Mouse (Mus musculus) liver, adult 2 months (tissue): ENCODE measurements around the gene Cmklr1. TPM values are rescaled to one million over a fixed set of nuclear protein-coding genes. Genes with fewer than 3 reads are reported as not detected.

Source experiments
- DNase-seq: peaks from one replicate; pipeline ENCODE4 v3.0.0-alpha.2; 2011; ENCODE audit warnings: low read depth, low spot score; ENCODE audit errors: extremely low read depth
- H3K27ac ChIP-seq: fragments of 200-500 bp; replicated peaks from 2 replicates; pipeline ENCODE4 v1.5.1; 2012; ENCODE audit warnings: low read depth, mild to moderate bottlenecking, control low read depth, inconsistent platforms, low read length; ENCODE audit not compliant: insufficient read depth
- H3K27me3 ChIP-seq: fragments of 200-500 bp; 2 replicates; pipeline ENCODE4 v1.6.1; 2012; ENCODE audit warnings: mild to moderate bottlenecking, moderate library complexity, low read length, inconsistent platforms; ENCODE audit not compliant: control insufficient read depth, insufficient read depth
- H3K36me3 ChIP-seq: fragments of 200-500 bp; 2 replicates; pipeline ENCODE4 v1.6.1; 2012; ENCODE audit warnings: low read length, inconsistent platforms; ENCODE audit not compliant: control insufficient read depth, insufficient read depth
- H3K4me1 ChIP-seq: fragments of 200-500 bp; 2 replicates; pipeline ENCODE4 v1.6.1; 2011; ENCODE audit warnings: low read length; ENCODE audit not compliant: control insufficient read depth, insufficient read depth
- H3K4me3 ChIP-seq: fragments of 200-500 bp; 2 replicates; pipeline ENCODE4 v1.5.1; 2011; ENCODE audit warnings: low read depth, mild to moderate bottlenecking, control low read depth, low read length, moderate library complexity; ENCODE audit not compliant: insufficient read depth
- H3K79me2 ChIP-seq: fragments of 200-500 bp; 2 replicates; pipeline ENCODE4 v1.6.1; 2012; ENCODE audit warnings: inconsistent platforms, mild to moderate bottlenecking, low read length, moderate library complexity; ENCODE audit not compliant: control insufficient read depth, insufficient read depth
- H3K9ac ChIP-seq: fragments of 200-500 bp; 2 replicates; pipeline ENCODE4 v1.6.1; 2012; ENCODE audit warnings: low read depth, mild to moderate bottlenecking, control low read depth, inconsistent platforms, low read length
- CTCF ChIP-seq: fragments of 200-500 bp; IDR thresholded peaks from 2 replicates; pipeline ENCODE4 v1.5.1; 2011; ENCODE audit warnings: low read depth, low read length, control low read depth
- POLR2A ChIP-seq: fragments of 200-500 bp; IDR thresholded peaks from 2 replicates; pipeline ENCODE4 v1.6.1; 2011; ENCODE audit warnings: low read length, control low read depth; ENCODE audit not compliant: insufficient read depth; ENCODE audit errors: extremely low read depth
- WGBS: fragments of 180-500 bp; shearing (Covaris S2); methylation state at CpG from one replicate; pipeline ENCODE4 v1.1.7; 2018; 5-methylcytosine and 5-hydroxymethylcytosine counted together
- polyA plus RNA-seq: library from polyadenylated mRNA; depleted of rRNA; stranded (reverse); fragments of >200 nt; gene quantifications from 2 replicates; pipeline ENCODE4 v1.2.3, GENCODE M21; 2012
- total RNA-seq: library from RNA; depleted of rRNA; stranded (reverse); fragments of >200 nt; gene quantifications from 2 replicates; pipeline ENCODE4 v1.2.3, GENCODE M21; 2014

Gene Cmklr1
- total and polyA plus RNA-seq, 2 experiments = 1.8 to 4.6 TPM

GRCm38 (mm10) chr5:113633037-113633714 is 17.1 kb downstream of the Cmklr1 start:
- DNase-seq = no peak
- Histone ChIP-seq H3K4me1 (0 out of 2 replicates have a peak, but pooled peaks cover 2% of the 10 kb centered on the region), H3K9ac (no peak overlapping the region), H3K36me3 (no peaks in the 10 kb centered on the region), H3K79me2 (no peaks in the 10 kb centered on the region), H3K4me3 (no peak overlapping the region), H3K27ac (no peak overlapping the region), H3K27me3 (no peaks in the 10 kb centered on the region)
- WGBS = 46% methylated on average over 9 of the region's 9 CpGs
- TF ChIP-seq POLR2A (no peak), CTCF (no peak)

DNA sequence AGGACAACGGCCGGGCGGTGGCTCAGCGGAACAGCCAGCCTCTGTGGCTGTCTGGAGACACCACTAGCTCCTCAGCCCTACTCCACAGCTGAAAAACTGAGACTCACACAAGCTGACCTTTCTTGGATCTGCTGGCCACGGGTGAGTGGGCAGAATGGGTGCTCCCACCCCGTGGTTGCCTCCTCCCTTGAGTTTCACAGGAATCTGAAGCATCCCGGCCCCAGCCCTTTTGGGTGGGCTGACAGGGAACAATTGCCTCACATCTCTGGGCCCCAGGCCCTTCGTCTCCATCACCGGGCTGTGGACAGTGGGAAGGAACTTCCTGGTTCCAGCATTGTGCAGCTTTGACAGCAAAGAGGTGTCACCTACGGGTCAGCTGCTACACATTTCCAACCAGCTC is 20.1 kb downstream of the Cmklr1 start:
- no peak for TF ChIP-seq POLR2A
- TF ChIP-seq CTCF = no peak
- Histone ChIP-seq H3K4me3 (no peak overlapping the region), H3K9ac (no peak overlapping the region), H3K27ac (no peak overlapping the region), H3K79me2 (no peaks in the 10 kb centered on the region), H3K4me1 (0 out of 2 replicates have a peak, but pooled peaks cover 2% of the 10 kb centered on the region), H3K36me3 (no peaks in the 10 kb centered on the region), H3K27me3 (no peaks in the 10 kb centered on the region)
- 55% methylated on average over 10 of the region's 10 CpGs for WGBS
- no peak for DNase-seq

DNA sequence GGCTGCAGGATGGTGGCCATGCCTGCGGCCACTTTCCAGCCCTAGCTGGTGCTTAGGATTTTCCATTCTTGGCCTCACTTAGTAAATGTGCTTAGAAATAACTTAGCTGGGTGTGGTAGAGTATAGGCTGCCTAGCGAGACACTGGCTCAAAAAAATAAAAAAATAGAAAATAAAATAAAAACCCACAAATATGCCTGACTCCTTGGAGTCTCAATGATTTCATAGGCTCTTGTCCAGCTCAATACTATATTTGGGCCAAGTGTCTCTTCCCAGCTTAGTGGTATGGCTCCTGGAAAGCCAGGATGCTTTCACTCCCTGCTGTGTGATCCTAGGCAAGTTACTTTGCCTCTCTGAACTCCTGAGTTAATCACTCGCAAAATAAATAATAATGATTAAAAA is 21.0 kb downstream of the Cmklr1 start:
- DNase-seq = no peak
- H3K27me3 ChIP-seq = no peaks in the 10 kb centered on the region

GRCm38 (mm10) chr5:113627820-113628437 is 22.3 kb downstream of the Cmklr1 start:
- TF ChIP-seq CTCF = no peak
- no peaks in the 10 kb centered on the region for H3K36me3 ChIP-seq
- no peaks in the 10 kb centered on the region for H3K79me2 ChIP-seq
- no peak for DNase-seq
- no peaks in the 10 kb centered on the region for H3K27me3 ChIP-seq
- no peak overlapping the region for H3K9ac ChIP-seq
- 43% methylated on average over 11 of the region's 11 CpGs for WGBS
- H3K27ac ChIP-seq = no peak overlapping the region
- H3K4me3 ChIP-seq = no peak overlapping the region
- H3K4me1 ChIP-seq = no peaks in the 10 kb centered on the region

More for the DNA sequence above, 21.0 kb downstream of the Cmklr1 start:
- 0 out of 2 replicates have a peak, but pooled peaks cover 2% of the 10 kb centered on the region for H3K4me1 ChIP-seq
- H3K36me3 ChIP-seq = no peaks in the 10 kb centered on the region
- no peak overlapping the region for H3K9ac ChIP-seq
- WGBS = 78% methylated on average over 3 of the region's 3 CpGs
- H3K4me3 ChIP-seq = no peak overlapping the region
- no peak overlapping the region for H3K27ac ChIP-seq
- TF ChIP-seq CTCF = no peak
- TF ChIP-seq POLR2A = no peak
- no peaks in the 10 kb centered on the region for H3K79me2 ChIP-seq

- Histone ChIP-seq H3K27ac (no peak overlapping the region), H3K4me3 (no peak overlapping the region), H3K27me3 (no peaks in the 10 kb centered on the region), H3K4me1 (no peaks in the 10 kb centered on the region), H3K79me2 (no peaks in the 10 kb centered on the region), H3K36me3 (no peaks in the 10 kb centered on the region), H3K9ac (no peak overlapping the region)
- DNase-seq = no peak
- TF ChIP-seq CTCF (no peak), POLR2A (no peak)
- 58% methylated on average over 5 of the region's 5 CpGs for WGBS
These were observed 23.2 kb downstream of the Cmklr1 start for GRCm38 (mm10) chr5:113626991-113627390.

DNA sequence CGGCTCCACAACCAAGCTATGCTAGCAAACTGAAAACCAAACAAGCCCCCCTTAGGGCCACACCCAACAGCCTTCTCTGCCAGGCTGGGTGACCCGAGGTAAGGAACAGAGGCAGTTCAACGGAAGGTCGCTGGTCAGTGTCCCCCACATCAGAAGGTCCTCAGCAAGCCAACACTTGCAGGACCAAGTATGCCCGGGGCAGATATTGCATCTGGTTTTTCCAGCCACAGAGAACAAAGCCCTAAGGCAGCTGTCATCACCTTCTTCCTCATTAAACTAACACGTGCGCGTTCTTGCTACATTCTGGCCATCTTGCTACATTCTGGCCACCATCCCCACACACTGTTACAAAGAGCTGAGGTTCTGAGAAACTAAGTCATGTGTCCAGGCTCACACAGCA is 23.9 kb downstream of the Cmklr1 start:
- no peak overlapping the region for H3K27ac ChIP-seq
- DNase-seq = no peak
- 55% methylated on average over 8 of the region's 8 CpGs for WGBS
- H3K36me3 ChIP-seq = no peaks in the 10 kb centered on the region
- no peaks in the 10 kb centered on the region for H3K4me1 ChIP-seq
- no peak for TF ChIP-seq POLR2A
- no peak for TF ChIP-seq CTCF
- H3K79me2 ChIP-seq = no peaks in the 10 kb centered on the region
- no peak overlapping the region for H3K4me3 ChIP-seq
- H3K9ac ChIP-seq = no peak overlapping the region
- H3K27me3 ChIP-seq = no peaks in the 10 kb centered on the region
